In genomic region chr9:77587616-77588015, GRCm38 (mm10) we compare ENCODE assay signal across 15 mouse cellular contexts. TPM values are rescaled to one million over a fixed set of nuclear protein-coding genes. Genes with fewer than 3 reads are reported as not detected.
"Had no signal": no experiment of that assay in that cellular context is flagged by ENCODE, and none has a peak within 500 bp of the region (broad histone marks: within the 10 kb centered on the region; RNA-seq: fewer than 3 reads in every experiment).

No protein-coding gene starts in this region.

- ATAC-seq: lung, postnatal 0 days had no signal

- H3K4me3 ChIP-seq: layer of hippocampus, adult 2 months; limb, embryonic 10.5 days; liver, embryonic 15.5 days; midbrain, embryonic 15.5 days; neural tube, embryonic 12.5 days had no signal

- H3K27me3 ChIP-seq: liver, embryonic 15.5 days; midbrain, embryonic 15.5 days; neural tube, embryonic 12.5 days had no signal

- H3K4me1 ChIP-seq: limb, embryonic 10.5 days; liver, embryonic 15.5 days; neural tube, embryonic 12.5 days had no signal

- H3K36me3 ChIP-seq: limb, embryonic 10.5 days; liver, embryonic 15.5 days; midbrain, embryonic 15.5 days; neural tube, embryonic 12.5 days had no signal

- H3K4me2 ChIP-seq: liver, embryonic 11.5 days; liver, embryonic 15.5 days; midbrain, embryonic 15.5 days; neural tube, embryonic 12.5 days had no signal

- H3K27ac ChIP-seq: layer of hippocampus, adult 2 months; limb, embryonic 10.5 days; liver, embryonic 15.5 days; midbrain, embryonic 15.5 days; neural tube, embryonic 12.5 days had no signal

- DNase-seq: kidney, postnatal 10 days; kidney, postnatal 4 days; lung, adult 2 months; lung, postnatal 36 days; thymus, postnatal 4 days had no signal

- H3K9ac ChIP-seq: liver, embryonic 15.5 days; midbrain, embryonic 15.5 days; neural tube, embryonic 12.5 days had no signal

- H3K9me3 ChIP-seq: limb, embryonic 10.5 days; liver, embryonic 15.5 days; midbrain, embryonic 15.5 days; neural tube, embryonic 12.5 days had no signal

RNA-seq across cellular contexts. Expression of gene Klhl31, which starts 48.7 kb away (rescaled TPM):
- total RNA-seq: megakaryocyte progenitor cell, adult 5-6 weeks; monocyte, adult 5-6 weeks; neutrophil, adult 5-6 weeks had no signal
